Mouse (Mus musculus): Measurements from ENCODE around the gene Dzip1l. TPM values are rescaled to one million over a fixed set of nuclear protein-coding genes. Genes with fewer than 3 reads are reported as not detected.
"Not testable (repeated sequence)": the region's sequence is repeated elsewhere in the genome, so short reads cannot be mapped to it uniquely, and the experiment has no call there.

The Dzip1l gene
- 1 to 10 TPM; 3.5 to 4.7 TPM for total RNA-seq (2021)
- long read RNA-seq, experiment 1, partial matches to known transcripts = 1 of 2 reads
- long read RNA-seq, experiment 1, other reads (novel, unspliced or antisense) = 1 of 2 reads
- long read RNA-seq, experiment 2, partial matches to known transcripts = 2 of 5 reads
- long read RNA-seq, experiment 2, other reads (novel, unspliced or antisense) = 2 of 5 reads

DNA sequence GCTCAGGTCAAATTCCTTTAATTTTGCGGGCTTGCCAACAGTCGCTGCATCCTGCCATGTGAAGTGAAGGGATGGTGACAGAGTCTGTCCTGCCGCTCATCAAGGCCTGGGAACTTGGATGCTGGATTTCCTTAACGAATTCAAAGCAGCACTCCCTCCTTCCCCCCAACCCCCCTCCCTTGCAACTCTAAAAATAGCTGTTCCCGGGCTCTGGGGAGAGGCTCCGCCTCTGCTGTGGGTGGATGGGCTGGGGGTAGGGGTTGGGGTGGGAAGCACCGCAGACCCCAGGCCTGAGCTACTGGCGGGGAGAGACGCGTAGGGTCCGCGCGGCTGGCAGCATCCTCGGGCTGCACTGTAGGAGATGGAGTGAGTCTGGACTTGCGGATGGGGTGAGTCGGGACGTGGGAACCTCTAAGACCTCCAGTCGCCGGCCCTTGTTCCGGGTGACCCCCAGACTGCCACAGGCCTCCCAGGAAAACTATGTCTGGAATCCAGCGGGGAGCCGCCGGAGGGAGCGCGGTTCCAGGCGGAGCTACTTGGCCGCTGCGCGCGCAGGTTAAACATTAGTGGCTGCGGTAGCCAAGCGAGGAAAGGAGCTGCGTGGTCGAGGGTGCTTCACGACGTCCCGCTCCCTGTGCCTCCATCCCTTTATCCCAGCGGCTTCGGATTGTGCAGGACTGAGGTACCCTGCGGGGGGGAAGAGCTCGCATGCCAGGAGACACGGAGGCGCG lies at the start of gene Dzip1l:
Gene Dzip1l, plus strand, starts transcription at position 216 of the 731 bp plus-strand sequence.
- DNase-seq = peak; percentile 71

DNA sequence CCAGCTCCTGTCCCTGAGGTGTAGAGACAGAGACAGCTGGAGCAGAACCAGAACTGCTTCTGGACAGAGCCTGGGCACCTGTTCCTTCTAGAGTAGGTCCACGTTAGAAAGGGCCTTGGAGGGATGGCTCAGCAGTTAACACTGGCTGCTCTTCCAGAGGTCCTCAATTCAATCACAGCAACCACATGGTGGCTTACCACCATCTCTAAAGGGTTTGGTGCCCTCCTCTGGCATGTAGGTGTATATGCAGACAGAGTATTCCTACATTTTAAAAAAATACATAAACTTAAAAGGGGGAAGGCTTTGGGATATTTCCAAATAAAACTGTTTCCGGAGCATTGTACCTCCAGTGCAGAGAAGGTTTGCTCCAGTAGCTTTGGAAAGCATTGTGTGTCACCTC lies 48.6 kb upstream of the Dzip1l start:
- no peak for DNase-seq

- peak; percentile 78 for DNase-seq
These were observed 41.6 kb upstream of the Dzip1l start for GRCm38 (mm10) chr9:99587505-99588202.

DNA sequence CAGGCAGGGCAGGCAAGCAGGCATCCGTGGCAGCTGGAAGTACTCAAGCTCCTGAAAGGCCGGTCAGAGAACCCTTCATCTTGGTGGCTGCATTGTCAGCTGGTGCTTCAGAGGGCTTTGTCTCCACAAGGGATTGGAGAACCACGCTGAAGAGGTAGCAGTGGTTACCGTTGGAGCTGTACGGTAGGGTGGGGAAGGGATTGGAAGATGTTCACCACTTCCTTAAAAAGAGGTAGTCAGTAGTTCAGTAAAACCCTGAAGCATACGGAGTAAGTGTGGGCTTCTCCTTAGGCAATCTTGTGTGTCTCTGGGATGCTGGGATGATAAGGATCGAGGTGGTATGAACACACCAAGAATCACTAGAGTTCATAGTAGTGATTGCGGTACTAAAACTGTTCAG lies 38.2 kb upstream of the Dzip1l start:
- no peak for DNase-seq

DNA sequence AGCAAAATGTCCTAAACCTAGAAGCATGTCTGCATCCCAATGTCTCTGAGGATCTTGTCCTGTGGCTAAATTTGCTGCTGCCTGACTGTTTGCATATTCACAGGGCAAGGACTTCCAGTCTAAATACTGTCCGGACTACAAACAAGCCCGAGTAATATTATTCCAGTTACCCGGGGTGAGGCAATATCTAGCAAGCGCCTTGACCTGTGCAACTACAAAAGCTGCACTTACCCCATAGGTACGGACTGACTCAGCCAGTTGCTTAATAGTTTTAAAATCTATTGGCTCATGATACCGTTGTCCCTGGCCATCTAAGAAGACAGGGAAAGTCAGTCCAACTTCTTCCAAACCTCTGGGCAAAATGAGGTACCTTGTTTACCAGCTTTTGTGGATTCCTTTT lies 30.2 kb upstream of the Dzip1l start:
- not testable (repeated sequence) for DNase-seq

DNA sequence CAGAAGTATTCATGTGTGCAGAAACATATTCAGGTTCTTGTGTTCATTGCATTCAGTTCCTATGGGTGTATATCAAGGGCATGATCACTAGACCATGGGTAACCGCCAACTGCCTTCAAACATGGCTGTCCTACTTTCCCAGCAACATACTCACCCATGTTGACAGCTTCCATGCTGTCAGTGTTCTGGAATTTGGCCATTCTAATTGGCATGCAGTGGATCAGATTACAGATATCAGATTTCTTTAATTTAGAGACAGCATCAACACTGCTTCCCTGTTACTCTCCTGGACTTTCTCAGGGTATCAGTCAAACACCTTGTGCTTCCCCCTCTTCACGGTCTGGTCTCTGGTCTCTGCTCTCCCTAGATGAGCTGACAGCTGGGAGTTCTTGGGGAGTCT lies 25.7 kb upstream of the Dzip1l start:
- DNase-seq = no peak

DNA sequence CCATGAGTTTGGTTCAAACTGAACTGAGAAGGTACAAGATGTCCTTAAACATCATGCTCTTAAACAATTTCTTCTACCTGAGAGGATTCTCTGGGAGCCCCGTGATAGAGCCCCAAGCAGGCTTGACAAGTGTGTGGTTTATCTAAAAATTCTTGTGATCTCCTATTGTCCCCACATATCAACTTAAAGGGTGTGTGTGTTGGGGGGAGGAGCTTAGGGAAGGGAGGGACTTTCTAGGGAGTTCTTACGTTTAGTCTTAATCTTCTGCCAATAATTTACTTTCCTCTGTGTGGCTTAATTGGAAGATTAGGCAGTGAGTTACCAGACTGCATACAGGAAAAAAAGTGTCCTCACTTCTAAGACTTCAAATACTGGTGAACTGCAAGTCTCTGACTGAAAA lies 17.1 kb upstream of the Dzip1l start, which contains the start of gene A4gnt:
Gene A4gnt, plus strand, starts transcription at position 301 of the 400 bp plus-strand sequence.
- DNase-seq = no peak

DNA sequence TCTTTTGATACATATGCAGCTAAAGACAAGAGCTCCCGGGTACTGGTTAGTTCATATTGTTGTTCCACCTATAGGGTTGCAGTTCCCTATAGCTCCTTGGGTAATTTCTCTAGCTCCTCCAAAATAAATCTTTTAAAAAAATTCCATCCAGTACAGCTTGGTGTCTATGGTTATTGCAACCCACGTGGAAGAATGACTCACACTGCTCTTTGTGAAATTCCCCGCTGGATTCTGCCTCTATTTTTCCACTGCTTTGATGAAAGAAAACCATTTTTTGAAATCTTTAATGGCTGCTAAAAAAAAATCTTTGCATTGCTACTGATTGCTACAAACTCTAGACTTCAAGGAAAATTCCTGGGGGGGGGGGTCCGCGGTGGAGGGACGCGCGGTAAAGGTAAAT lies 9.6 kb upstream of the Dzip1l start:
- DNase-seq = no peak

DNA sequence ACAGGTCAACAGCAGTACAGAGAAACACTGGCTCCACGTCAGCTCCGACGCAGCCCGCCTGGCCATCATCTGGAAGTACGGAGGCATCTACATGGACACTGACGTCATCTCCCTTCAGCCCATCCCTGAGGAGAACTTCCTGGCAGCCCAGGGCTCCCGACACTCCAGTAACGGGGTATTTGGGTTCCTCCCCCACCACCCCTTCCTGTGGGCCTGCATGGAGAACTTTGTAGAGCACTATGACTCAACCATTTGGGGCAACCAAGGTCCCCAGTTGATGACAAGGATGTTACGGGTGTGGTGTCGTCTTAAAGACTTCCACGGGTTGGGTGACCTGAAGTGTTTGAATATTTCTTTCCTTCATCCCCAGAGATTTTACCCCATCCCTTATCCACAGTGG lies 9.1 kb upstream of the Dzip1l start:
- DNase-seq = no peak

GRCm38 (mm10) chr9:99622034-99622433 lies 7.3 kb upstream of the Dzip1l start:
- no peak for DNase-seq

- no peak for DNase-seq
These were observed 6.3 kb upstream of the Dzip1l start for GRCm38 (mm10) chr9:99622966-99623365.

DNA sequence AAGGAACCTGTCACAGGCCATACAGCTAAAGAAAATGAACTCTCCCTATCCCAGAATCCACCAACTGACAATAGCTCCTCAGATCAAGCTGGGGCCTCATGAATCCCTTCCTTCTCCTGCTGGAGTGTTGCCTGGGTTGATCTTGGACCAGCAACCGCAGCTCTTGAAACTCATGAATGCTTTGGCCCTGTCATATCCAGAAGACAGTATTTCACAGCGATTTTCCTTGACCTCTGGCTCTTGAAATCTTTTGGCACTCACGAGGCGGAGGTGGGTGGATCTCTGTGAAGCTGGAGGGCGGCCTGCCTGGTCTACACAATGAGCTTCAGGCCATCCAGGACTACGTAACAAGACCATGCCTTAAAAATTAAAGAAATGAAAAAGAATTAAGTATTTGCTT lies 5.2 kb upstream of the Dzip1l start:
- DNase-seq = no peak

- DNase-seq = no peak
These were observed 715 bp upstream of the Dzip1l start for GRCm38 (mm10) chr9:99628581-99628980.

DNA sequence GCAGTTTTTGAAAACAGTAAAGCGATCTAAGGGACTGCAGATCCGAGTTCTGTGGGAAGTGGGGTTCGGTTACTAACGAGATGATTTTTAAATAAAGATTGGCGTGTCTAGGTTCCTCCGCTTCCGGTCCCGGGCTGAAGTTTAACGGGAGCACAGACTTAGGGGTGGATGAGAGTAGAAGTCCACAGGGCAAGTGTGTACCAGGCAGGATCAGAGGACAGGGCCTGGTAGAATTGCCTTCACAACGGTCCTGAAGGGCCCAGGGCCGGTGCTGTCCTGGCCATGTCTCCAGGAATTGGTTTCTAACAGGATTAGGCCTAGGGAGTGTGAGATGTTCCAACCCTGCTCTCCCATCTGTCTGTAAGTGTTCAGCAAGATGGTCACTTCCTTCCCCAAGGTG lies 775 bp downstream of the Dzip1l start:
- no peak for DNase-seq

GRCm38 (mm10) chr9:99630528-99631125 lies 1.3 kb downstream of the Dzip1l start:
- DNase-seq = no peak

GRCm38 (mm10) chr9:99631781-99632180 lies 2.5 kb downstream of the Dzip1l start:
- DNase-seq = no peak

DNA sequence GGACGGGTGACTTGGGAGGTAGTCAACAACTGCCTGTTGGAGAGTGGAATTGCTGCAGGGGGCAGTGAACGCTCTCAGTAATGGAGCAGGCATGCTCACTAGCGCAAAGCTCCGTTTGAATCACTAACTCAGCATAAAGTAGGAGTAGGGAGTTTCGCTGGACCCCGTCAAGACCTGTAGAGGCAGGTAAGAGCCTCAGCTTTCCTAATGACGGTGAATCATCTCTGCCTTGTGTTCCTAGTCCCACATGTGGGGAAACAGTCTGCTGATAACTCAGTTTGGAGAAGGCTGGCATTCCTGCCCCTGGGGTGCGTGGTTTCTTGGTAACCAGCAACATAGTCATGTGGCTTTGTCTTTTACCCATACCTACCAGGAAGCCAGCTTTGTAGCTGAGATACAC lies 3.0 kb downstream of the Dzip1l start:
- DNase-seq = no peak

- no peak for DNase-seq
These were observed 7.5 kb downstream of the Dzip1l start for GRCm38 (mm10) chr9:99636776-99637175.

DNA sequence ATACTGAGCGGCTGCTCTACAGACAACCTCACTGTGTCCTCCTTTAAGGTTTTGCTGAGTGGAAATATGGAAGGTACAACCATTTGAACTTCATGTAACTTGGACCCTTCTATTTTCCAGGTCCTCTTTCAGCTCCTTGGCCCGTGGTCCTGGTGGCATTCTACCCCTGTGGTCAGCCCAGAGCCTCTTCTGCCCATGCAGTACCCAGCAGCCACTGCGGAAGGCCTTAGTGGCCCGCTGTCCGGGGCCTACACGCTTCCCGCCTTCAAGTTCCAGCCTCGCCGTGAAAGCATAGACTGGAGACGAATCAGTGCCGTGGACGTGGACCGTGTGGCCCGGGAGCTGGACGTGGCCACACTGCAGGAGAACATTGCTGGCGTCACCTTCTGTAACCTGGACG lies 7.9 kb downstream of the Dzip1l start:
- no peak for DNase-seq

- no peak for DNase-seq
These were observed 8.4 kb downstream of the Dzip1l start for GRCm38 (mm10) chr9:99637736-99638135.

DNA sequence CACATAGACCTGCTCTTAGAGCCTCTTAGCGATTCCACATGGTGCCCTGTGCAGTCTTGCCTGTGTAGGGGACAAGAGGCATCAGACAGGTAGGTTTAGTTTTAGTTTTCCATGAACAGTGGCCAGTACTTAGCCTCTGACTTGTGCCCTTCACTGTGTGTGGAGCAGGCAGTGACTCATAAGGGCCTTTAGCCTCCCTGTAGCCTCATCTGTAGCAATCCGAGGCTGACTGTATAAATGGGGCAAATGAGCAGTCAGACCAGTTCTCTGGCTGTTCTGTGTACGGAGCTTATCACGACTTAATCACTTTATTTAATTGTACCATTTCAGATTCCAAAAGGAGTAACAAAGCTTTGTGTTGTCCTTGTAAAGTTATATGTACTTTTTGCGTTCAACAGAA lies 10.7 kb downstream of the Dzip1l start:
- no peak for DNase-seq

DNA sequence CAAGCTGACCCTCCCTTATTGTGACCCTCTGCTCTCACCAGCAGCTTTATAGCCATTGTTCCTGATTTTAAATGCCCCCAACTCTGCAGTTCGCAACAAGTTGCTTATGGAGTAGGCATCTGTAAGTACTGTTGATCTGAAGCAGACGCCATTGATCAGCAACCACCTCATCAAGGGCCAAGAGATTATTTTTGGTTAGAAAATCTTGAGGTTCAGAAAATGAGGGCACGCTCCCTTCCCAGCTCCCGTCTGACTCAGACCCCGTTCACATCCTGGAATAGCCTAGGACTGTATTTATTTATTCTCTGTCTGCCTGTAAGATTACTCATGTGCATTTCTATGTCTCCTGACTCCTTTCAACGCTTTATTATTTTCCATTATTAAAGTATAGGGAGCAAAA lies 16.1 kb downstream of the Dzip1l start:
- DNase-seq = no peak

GRCm38 (mm10) chr9:99646102-99646501 lies 16.8 kb downstream of the Dzip1l start:
- no peak for DNase-seq

All from gastrocnemius, postnatal 10 days (tissue).